Mouse (Mus musculus) E14TG2a.4 (cell line): Measurements from ENCODE around the gene Iqcc.

Experiments
- CTCF ChIP-seq: conservative IDR thresholded peaks from 2 replicates; pipeline ENCODE4 v1.5.1; 2014; ENCODE audit warnings: low read length
- NANOG ChIP-seq: IDR thresholded peaks from 2 replicates; pipeline ENCODE4 v1.6.1; 2014; ENCODE audit warnings: borderline replicate concordance, low read length, mixed read lengths

- TF ChIP-seq CTCF (peak; percentile 33), NANOG (no peak)
Measured at GRCm38 (mm10) chr4:129582251-129582650, 36.6 kb downstream of the Iqcc start.
